Mouse (Mus musculus) embryo, embryonic 10.5 days (tissue): ENCODE results near the gene Dtx2.

Source experiments
- DNase-seq: peaks from one replicate; pipeline ENCODE4 v3.0.0-alpha.2; 2015; ENCODE audit warnings: low spot score

Dtx2 gene

GRCm38 (mm10) chr5:135975893-135976668, 18.5 kb upstream of the Dtx2 start:
- no peak for DNase-seq

GRCm38 (mm10) chr5:135979381-135979780, 15.2 kb upstream of the Dtx2 start:
- no peak for DNase-seq

DNA sequence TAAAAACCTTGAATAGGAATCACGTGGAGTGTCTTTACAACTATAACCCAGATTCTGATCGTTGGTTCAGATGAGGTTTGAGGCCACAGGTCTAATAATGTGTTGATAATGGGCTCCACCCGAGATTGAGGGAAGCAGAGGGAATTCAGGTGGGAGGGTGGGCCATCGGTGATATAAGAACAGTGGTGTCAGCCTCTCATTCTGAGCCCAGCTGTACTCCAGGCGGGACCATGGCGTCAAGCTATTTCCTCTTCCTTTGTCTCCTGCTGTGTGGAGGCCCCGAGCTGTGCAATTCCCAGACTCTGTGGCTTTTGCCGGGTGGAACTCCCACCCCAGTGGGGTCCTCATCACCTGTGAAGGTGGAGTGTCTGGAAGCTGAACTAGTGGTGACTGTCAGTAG, 14.7 kb upstream of the Dtx2 start, which contains the start of gene Zp3:
Gene Zp3 (plus strand): TSS at position 196 of the 400 bp plus-strand sequence.
- DNase-seq: no peak

GRCm38 (mm10) chr5:135982398-135982797, 12.2 kb upstream of the Dtx2 start:
- DNase-seq: peak; percentile 83

- DNase-seq: no peak
Observed at GRCm38 (mm10) chr5:135984546-135985044, 10.0 kb upstream of the Dtx2 start.

DNA sequence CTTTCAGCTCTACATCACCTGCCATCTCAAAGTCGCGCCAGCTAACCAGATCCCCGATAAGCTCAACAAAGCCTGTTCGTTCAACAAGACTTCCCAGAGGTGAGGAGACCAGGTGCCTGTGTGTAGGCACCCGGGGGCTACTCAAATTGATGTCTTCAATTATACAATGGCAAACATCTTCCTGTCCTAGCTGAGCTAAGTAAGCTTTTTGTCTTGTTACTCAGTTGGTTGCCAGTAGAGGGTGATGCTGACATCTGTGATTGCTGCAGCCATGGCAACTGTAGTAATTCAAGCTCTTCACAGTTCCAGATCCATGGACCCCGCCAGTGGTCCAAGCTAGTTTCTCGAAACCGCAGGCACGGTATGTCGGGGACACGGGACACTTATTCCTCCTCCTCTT, 7.4 kb upstream of the Dtx2 start:
- DNase-seq: peak; percentile 54

- no peak for DNase-seq
Observed at GRCm38 (mm10) chr5:135990601-135991000, 4.0 kb upstream of the Dtx2 start.

DNA sequence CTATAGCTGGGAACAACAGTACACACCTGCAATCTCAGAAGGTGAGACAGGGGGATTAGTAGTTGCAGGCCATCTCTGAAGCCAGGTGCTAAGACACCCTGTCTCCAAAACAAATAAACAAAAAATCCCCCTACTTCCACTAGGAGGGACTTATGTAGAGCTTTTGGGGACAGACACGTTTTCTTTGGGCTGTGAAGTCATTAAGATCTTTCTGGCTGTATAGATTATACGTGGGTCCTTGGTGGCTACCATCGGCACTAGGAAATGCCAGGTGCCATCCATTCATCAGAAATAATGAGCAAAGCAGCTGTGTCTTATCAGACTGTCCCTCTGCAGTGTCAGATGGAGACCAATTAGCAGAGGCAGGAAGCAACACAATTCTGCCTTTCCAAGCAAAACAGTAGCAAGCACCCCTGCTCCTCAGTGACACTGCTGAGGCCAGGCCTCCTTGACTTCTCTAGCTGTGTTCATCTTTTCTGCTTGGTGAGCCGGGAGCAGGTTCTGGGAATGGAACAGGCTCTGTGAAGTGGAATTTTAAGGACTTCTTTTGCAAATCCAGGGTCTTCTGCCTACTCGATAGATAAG, 1.1 kb upstream of the Dtx2 start:
- DNase-seq: peak; percentile 6

GRCm38 (mm10) chr5:135994335-135994724, 270 bp upstream of the Dtx2 start:
- no peak for DNase-seq

DNA sequence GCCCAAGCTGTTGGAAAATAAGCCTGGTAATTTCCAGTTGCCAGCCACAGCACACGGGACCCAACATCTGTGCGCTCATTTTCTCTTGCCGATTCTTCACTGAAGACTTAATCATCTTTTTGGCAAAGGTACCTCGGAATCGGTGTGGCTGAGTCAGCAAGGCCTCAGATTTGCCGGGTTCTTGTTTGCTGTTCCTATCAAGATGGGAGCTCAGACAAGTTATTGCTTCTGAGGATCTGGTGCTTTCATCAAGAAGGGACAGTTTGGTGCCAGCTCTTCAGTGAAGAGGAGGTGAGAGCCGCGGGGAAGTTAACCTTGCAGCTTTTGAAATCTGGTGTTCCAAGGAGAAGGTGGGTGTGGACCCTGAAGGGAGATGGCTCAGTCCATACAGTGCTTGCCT, 1.6 kb downstream of the Dtx2 start:
- no peak for DNase-seq

GRCm38 (mm10) chr5:136001222-136001621, 6.6 kb downstream of the Dtx2 start:
- no peak for DNase-seq

DNA sequence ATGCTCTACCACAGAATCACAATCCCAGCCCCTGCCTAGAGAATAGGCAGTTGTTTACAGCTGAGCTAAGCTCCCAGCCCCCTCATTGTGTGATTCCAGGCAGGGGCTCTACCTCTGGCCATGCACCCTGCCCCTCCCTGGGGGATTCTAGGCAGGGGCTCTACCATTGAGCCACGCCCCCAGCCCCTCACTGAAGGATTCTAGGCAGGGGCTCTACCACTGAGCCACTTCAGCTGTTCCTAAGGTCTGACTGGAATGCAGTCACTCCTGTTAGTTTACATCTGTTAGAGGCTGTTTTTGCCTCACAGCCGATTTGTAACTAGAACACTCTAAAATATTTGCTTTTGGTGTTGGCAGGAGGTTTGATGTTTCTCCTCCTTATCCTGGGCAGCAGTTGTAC, 7.7 kb downstream of the Dtx2 start:
- DNase-seq: peak; percentile 5

DNA sequence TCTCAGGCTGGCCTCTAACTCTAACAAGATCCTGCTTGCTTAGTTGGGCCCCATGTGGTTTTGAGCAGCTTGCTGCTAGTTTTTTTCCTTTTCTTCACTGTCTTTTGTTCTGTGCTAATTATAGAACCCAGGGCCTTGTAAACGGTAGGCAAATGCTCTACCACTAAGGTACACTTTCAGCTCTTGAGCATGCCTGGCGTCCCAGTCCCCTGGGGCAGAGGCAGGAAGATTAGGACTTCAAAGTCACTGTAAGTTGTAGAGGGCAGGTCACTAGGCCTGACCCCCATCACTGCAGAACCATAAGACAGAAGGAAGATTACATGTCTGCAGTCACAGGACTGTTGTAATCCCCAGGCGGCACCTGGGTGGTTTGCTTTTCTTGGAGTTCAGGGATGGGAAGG, 8.2 kb downstream of the Dtx2 start:
- peak; percentile 42 for DNase-seq

GRCm38 (mm10) chr5:136004537-136004936, 9.9 kb downstream of the Dtx2 start:
- no peak for DNase-seq

DNA sequence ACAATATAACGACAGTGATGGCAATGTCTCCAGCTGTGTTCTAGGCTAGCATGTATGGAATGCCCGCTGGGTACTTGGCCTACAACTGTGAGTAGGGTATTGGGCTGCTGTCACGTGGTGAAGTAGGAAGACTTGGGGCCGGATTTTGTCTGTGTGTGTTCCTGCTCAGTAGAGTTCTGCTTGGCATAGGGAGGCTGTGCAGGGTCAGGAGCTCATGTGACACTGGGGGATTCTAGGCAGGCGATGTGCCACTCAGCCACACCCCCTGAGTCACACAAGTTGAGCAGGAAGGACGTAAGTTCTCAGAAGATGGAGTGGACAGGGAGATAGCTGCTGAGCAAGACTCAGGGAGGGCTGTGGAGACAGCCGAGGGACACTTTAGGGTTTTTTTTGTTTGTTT, 13.1 kb downstream of the Dtx2 start:
- DNase-seq: no peak

DNA sequence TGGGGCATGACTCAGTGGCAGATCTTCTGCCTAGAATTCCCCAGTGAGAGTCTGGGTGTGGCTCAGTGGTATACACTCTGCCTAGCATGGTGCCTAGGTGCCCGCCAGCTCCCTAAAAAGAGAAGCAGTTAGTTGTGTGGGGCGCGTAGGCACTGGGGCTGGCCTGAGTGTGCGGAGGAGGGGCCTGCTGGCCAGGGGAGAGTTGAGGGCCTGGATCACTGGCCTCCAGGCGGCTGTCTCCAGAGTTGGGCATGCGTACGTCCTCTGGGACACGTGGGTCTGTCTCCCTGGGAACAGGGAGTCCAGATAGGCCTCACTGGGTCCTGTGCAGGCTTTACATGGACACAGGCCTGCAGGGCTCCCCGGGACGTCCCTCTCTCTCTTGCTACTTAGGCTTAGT, 20.3 kb downstream of the Dtx2 start:
- no peak for DNase-seq

DNA sequence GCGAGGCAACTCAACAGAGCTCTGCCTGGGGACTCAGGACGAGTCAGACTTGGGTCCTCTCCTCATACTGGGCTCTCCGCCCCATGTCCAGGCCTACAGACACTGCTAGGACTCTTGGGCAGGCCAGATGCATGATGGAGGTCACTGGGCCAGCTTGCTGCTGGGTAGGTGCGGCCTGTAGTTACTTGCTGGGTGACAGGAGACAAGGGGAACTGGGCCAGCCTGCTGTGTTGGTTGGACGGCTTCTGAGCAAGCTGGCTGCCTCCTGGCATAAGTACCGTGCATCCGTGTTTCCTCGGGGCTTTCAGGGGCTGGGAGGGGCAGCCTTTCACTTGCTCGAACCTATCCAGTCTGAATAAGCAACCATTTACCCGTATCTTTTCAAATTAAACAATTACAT, 21.0 kb downstream of the Dtx2 start:
- no peak for DNase-seq

- DNase-seq: no peak
Observed at GRCm38 (mm10) chr5:136016014-136016876, 21.6 kb downstream of the Dtx2 start.

GRCm38 (mm10) chr5:136017262-136017661, 22.7 kb downstream of the Dtx2 start:
- no peak for DNase-seq

GRCm38 (mm10) chr5:136018726-136019125, 24.1 kb downstream of the Dtx2 start:
- DNase-seq: no peak

GRCm38 (mm10) chr5:136019907-136020306, 25.3 kb downstream of the Dtx2 start:
- no peak for DNase-seq

GRCm38 (mm10) chr5:136025712-136026111, 31.1 kb downstream of the Dtx2 start:
- no peak for DNase-seq

GRCm38 (mm10) chr5:136026859-136027258, 32.3 kb downstream of the Dtx2 start:
- no peak for DNase-seq
